Mouse (Mus musculus): ENCODE data around the gene Ccdc50. TPM values are rescaled to one million over a fixed set of nuclear protein-coding genes. Genes with fewer than 3 reads are reported as not detected.
A peak's percentile ranks its signal among the peaks of the same experiment; 100 is the strongest.

Ccdc50 gene
- total RNA-seq (2014; fragmentation: Nextera tagmentation), result 59.0 and 83.0 TPM in 2 replicates
- 155 and 170 TPM in 2 replicates for total RNA-seq (2017)

DNA sequence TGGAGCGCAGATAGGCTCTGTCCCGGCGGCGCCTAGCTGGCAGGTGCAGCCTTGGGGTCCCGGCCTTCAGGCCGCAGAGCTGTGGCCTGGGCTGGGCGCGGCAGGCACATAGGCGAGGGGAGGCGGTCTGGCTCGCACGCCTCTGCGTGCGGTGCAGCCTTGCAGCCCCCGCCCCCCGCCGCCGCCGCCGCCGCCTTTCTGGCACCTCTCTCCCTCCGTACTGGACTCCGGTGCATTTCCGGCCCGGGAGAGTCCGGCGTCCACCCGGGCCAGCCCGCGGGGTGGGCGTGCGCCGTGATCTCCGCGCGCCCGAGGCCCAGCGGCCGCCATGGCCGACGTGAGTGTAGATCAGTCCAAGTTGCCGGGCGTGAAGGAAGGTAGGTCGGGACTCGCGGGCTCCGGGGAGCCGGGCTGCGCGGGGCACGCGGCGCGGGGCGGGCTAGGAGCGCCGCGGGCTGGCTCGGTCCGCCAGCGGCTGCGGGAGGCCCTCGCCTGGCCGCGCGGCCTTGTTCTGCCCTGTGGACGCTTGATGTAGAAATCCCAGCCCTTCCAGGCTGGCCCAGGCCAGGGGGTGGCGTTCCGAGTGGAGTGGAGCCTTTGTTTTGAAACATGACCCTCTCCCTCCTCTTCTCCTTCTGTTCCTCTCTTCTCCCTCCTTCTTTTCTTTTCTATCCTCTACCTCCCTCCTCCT lies at the start of gene Ccdc50:
Gene Ccdc50, plus strand, starts transcription at position 109 of the 691 bp plus-strand sequence.
- ATAC-seq (replicated peaks; ENCODE audit: poor library complexity, severe bottlenecking), result peak; percentile 80

GRCm38 (mm10) chr16:27347521-27347920 lies 41.1 kb upstream of the Ccdc50 start:
- no peak for ATAC-seq (replicated peaks; ENCODE audit: poor library complexity, severe bottlenecking)

DNA sequence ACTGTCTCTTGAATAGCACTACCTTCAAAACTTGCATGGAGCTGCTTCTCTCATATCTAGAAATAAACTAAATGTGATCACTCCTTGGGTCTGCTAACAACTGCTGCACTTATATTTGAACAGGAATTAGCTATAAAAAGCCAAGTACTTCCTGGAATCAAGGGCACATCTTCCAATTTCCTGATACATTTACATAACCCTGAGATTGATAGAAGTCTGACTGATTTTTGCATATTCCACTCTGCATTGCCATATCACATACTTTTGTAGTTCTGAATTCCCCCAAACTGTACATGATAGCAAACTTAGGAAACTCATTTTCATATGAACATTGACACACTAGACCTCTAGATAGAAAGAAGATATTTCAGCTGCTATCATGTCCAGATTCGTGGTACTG lies 40.3 kb upstream of the Ccdc50 start:
- ATAC-seq (replicated peaks; ENCODE audit: poor library complexity, severe bottlenecking), result no peak

DNA sequence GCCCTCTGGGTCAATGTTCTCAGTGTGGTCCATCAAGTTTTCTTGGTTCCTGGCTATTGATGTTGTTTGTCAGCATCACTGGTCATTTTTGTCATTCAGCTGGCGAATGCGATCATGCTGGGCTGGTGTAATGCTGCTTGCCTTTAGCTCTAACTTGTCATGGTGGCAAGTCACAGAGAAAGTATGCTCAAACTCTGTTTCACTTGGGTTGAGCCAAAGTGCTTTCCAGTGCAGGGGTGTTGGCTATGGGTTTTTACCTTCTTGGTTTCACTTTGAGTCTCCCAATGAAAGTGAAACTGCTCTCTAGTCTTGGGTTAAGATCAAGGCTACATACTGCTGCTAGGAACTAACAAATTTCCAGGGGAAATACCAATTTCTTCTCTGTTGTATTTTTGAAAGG lies 39.4 kb upstream of the Ccdc50 start:
- ATAC-seq (replicated peaks; ENCODE audit: poor library complexity, severe bottlenecking), result peak; percentile 71

DNA sequence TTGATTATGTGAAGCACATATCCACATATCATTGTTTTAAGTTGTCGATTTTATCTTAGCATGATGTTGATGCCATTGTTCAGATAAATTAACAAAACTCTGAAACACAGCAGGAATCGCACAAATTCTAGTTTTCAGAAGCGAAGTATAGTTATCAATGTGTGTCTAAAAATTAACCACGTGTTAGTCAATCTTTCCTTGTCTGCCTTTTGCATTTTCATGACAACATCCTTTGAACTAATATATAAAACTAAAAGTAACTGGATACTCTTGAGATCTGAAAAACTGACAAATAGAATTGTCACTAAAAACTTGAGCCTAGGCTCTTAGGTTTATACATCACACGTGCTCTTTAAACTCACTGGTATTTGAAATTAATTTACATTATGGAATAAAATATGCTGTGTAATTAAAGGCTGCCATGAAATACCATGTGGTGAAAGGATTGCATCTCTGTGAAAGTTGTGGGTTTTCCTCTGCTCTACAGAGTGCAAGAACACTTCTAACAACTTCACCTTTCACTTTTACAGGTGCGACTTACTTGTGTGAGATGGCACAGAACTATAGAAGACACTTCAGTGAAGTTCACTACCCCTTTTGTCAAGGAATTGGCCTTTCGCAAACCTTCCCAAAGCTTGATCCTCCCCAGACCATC lies 38.7 kb upstream of the Ccdc50 start:
- no peak for ATAC-seq (replicated peaks; ENCODE audit: poor library complexity, severe bottlenecking)

- ATAC-seq (replicated peaks; ENCODE audit: poor library complexity, severe bottlenecking), result no peak
Measured at GRCm38 (mm10) chr16:27354464-27354863, 34.2 kb upstream of the Ccdc50 start.

- no peak for ATAC-seq (replicated peaks; ENCODE audit: poor library complexity, severe bottlenecking)
Measured at GRCm38 (mm10) chr16:27360059-27360458, 28.6 kb upstream of the Ccdc50 start.

DNA sequence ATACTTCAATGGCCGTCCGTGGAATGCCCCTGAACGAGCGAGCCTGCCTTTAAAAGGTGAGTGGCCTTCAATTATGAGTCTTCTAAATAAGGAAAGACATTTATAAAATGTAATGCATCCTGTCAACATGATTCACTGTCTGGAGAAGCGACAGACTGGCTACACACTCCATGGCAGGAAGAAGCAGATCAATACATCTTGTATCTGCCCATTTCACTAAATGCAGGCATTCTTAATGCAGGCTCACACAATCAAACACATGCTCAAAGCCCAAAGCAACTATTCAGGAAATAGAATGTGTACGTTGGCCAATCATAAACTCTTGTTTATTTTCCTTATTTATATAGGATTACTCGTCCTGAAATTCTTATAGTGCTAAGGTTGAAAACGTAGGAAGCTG lies 18.5 kb upstream of the Ccdc50 start, which contains the start of gene Uts2b:
Gene Uts2b, minus strand, starts transcription at position 49 of the 400 bp plus-strand sequence.
- no peak for ATAC-seq (replicated peaks; ENCODE audit: poor library complexity, severe bottlenecking)

GRCm38 (mm10) chr16:27370700-27371099 lies 18.0 kb upstream of the Ccdc50 start:
- no peak for ATAC-seq (replicated peaks; ENCODE audit: poor library complexity, severe bottlenecking)

DNA sequence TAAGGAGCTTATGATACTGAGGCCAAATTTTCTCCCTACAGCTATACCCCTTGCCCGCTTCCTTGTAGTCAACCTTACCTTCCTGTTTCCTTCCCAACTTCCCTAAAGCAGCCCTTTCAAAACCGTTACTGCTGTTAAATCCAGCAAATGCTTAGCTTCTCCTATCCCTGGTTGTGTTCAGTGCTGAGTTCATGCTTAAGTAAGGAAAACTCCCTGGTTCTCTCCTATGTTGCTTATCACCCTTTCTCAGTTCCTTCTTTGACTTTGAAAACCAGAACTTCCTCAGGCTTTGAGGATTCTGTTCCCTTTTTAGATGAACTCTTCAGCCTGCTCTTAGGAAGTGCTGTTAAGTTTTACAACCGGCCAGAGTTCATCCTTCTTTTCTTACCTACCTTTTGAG lies 14.5 kb upstream of the Ccdc50 start:
- ATAC-seq (replicated peaks; ENCODE audit: poor library complexity, severe bottlenecking), result peak; percentile 90

DNA sequence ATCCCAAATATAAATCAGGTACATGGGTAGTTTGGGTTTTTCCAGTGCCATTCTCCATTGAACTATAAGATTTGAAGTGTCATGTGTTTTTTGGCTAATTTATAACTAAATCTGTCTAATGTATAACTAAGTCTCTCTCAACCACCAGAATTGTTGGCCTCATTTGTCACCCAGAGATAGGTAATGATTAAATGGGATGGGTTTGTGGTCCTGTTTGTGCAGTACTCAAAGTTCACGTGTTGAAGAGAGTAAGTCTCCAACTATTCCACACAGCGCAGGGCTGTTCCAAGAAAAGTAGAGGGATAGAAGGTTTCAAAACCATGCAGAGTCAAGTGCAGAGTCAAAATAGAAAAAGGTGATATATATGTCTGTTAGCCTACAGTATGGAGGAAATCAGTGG lies 13.4 kb upstream of the Ccdc50 start:
- ATAC-seq (replicated peaks; ENCODE audit: poor library complexity, severe bottlenecking), result no peak

DNA sequence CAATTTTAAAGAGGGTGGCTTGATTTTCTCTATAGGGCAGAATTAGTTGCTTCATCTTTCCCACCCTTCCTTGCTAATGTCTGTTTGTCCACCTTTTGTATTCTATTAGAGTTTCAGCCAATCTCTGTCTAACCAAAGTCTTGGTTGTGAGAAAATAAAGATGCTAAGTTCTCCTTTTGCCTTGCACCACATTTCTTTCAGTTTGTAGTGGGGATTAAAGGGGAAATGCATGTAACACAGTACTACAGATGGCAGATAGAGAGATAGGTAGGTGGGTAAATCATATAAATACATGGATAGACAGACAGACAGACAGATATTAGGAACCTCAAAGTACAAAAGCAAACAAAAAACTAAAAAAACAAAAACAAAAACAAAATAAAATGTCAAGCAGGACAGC lies 12.1 kb upstream of the Ccdc50 start:
- peak; percentile 60 for ATAC-seq (replicated peaks; ENCODE audit: poor library complexity, severe bottlenecking)

- ATAC-seq (replicated peaks; ENCODE audit: poor library complexity, severe bottlenecking), result no peak
Measured at GRCm38 (mm10) chr16:27382217-27382616, 6.5 kb upstream of the Ccdc50 start.

- no peak for ATAC-seq (replicated peaks; ENCODE audit: poor library complexity, severe bottlenecking)
Measured at GRCm38 (mm10) chr16:27384893-27385603, 3.6 kb upstream of the Ccdc50 start.

GRCm38 (mm10) chr16:27385649-27386048 lies 3.0 kb upstream of the Ccdc50 start:
- no peak for ATAC-seq (replicated peaks; ENCODE audit: poor library complexity, severe bottlenecking)

GRCm38 (mm10) chr16:27386850-27387407 lies 1.7 kb upstream of the Ccdc50 start:
- ATAC-seq (replicated peaks; ENCODE audit: poor library complexity, severe bottlenecking), result no peak

GRCm38 (mm10) chr16:27387634-27388611 lies 746 bp upstream of the Ccdc50 start:
- ATAC-seq (replicated peaks; ENCODE audit: poor library complexity, severe bottlenecking), result peak; percentile 60

GRCm38 (mm10) chr16:27389534-27390282 lies 1.0 kb downstream of the Ccdc50 start:
- peak; percentile 7; the same call in 1 of the 2 replicates for ATAC-seq (replicated peaks; ENCODE audit: poor library complexity, severe bottlenecking)

GRCm38 (mm10) chr16:27390306-27390705 lies 1.6 kb downstream of the Ccdc50 start:
- ATAC-seq (replicated peaks; ENCODE audit: poor library complexity, severe bottlenecking), result no peak
